Mouse (Mus musculus): ENCODE data around the gene Prdx6.
"Not testable (repeated sequence)": the region's sequence is repeated elsewhere in the genome, so short reads cannot be mapped to it uniquely, and the experiment has no call there.

The Prdx6 gene

GRCm38 (mm10) chr1:161251417-161252265 lies 622 bp upstream of the Prdx6 start:
- no peak for DNase-seq (ENCODE audit: low spot score in 2 of 2)

- DNase-seq (ENCODE audit: low spot score in 2 of 2): peak in 1 of 2 experiments; percentile 20
Measured at GRCm38 (mm10) chr1:161250031-161250603, 902 bp downstream of the Prdx6 start.

- no peak for DNase-seq (ENCODE audit: low spot score in 2 of 2)
Measured at GRCm38 (mm10) chr1:161249442-161249841, 1.6 kb downstream of the Prdx6 start.

GRCm38 (mm10) chr1:161248685-161249084 lies 2.3 kb downstream of the Prdx6 start:
- no peak for DNase-seq (ENCODE audit: low spot score in 2 of 2)

GRCm38 (mm10) chr1:161247643-161248580 lies 3.1 kb downstream of the Prdx6 start:
- no peak for DNase-seq (ENCODE audit: low spot score in 2 of 2)

GRCm38 (mm10) chr1:161247176-161247575 lies 3.8 kb downstream of the Prdx6 start:
- no peak for DNase-seq (ENCODE audit: low spot score in 2 of 2)

- DNase-seq (ENCODE audit: low spot score in 2 of 2): no peak
Measured at GRCm38 (mm10) chr1:161237750-161238149, 13.3 kb downstream of the Prdx6 start.

GRCm38 (mm10) chr1:161237339-161237738 lies 13.7 kb downstream of the Prdx6 start:
- DNase-seq (ENCODE audit: low spot score in 2 of 2): no peak

- no peak for DNase-seq (ENCODE audit: low spot score in 2 of 2)
Measured at GRCm38 (mm10) chr1:161233226-161233839, 17.7 kb downstream of the Prdx6 start.

- no peak for DNase-seq (ENCODE audit: low spot score in 2 of 2)
Measured at GRCm38 (mm10) chr1:161232181-161232580, 18.8 kb downstream of the Prdx6 start.

GRCm38 (mm10) chr1:161224837-161225236 lies 26.2 kb downstream of the Prdx6 start:
- peak in 1 of 2 experiments; percentile 52 for DNase-seq (ENCODE audit: low spot score in 2 of 2)

- no peak for DNase-seq (ENCODE audit: low spot score in 2 of 2)
Measured at GRCm38 (mm10) chr1:161219816-161220215, 31.2 kb downstream of the Prdx6 start.

- DNase-seq (ENCODE audit: low spot score in 2 of 2): no peak
Measured at GRCm38 (mm10) chr1:161214465-161214864, 36.6 kb downstream of the Prdx6 start.

GRCm38 (mm10) chr1:161199856-161200255 lies 51.2 kb downstream of the Prdx6 start:
- DNase-seq (ENCODE audit: low spot score in 2 of 2): no peak

- not testable (repeated sequence) for DNase-seq (ENCODE audit: low spot score in 2 of 2)
Measured at GRCm38 (mm10) chr1:161196364-161196763, 54.7 kb downstream of the Prdx6 start.

- peak; percentile 52 to 83 for DNase-seq (ENCODE audit: low spot score in 2 of 2)
Measured at GRCm38 (mm10) chr1:161195541-161196351, 55.3 kb downstream of the Prdx6 start.

GRCm38 (mm10) chr1:161190253-161190910 lies 60.6 kb downstream of the Prdx6 start:
- DNase-seq (ENCODE audit: low spot score in 2 of 2): no peak
